Mouse (Mus musculus) liver, adult 10 weeks (tissue): ENCODE results near the gene Rhox7a. TPM values are rescaled to one million over a fixed set of nuclear protein-coding genes. Genes with fewer than 3 reads are reported as not detected.

Experiments
- polyA plus RNA-seq: library from polyadenylated mRNA; stranded (reverse); fragments of 350-450 nt; fragmentation: Illumina TruSeq; extraction: RNeasy Lipid Tissue Mini Kit (QIAGEN cat#74804); gene quantifications from one replicate; pipeline ENCODE4 v1.2.3, GENCODE M21; 2014; ENCODE audit warnings: low read depth, low replicate concordance

Gene Rhox7a
- not detected for polyA plus RNA-seq

DNA sequence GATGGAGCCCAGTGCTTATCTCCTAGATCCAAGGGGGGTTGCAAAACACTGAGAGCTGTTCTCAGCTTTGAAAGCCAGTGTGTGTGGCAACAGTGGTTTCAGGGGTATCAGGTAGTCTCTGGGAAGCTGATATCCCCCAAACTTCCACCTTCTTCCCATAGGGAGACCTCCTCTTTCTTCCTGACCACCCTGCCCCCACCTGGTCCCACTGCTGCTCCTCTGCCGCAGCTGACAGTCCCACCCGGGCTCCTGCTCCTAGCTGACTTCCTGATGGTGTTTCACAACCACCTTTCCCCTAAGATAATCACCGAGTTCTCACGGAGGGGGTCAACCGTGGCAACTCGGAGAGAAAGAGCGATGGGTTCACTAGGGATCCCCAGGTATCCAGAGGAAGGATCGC, at the start of gene Rhox7a:
Gene Rhox7a, plus strand, starts transcription at position 301 of the 400 bp plus-strand sequence.

GRCm38 (mm10) chrX:37826610-37827009, 4.9 kb upstream of the Rhox7a start, which contains the start of gene Rhox6:
Gene Rhox6, plus strand, starts transcription at chrX:37826910.

GRCm38 (mm10) chrX:37878844-37879243, 47.4 kb downstream of the Rhox7a start, which contains the start of gene Rhox8:
Gene Rhox8, minus strand, starts transcription at chrX:37878944.

Other genes with a start within 250 kb of the Rhox7a start
- gene Rhox4f, start 224.0 kb upstream of the Rhox7a start, polyA plus RNA-seq: not detected
- gene Rhox3g, start 203.1 kb upstream of the Rhox7a start, polyA plus RNA-seq: not detected
- gene Rhox2g, start 188.2 kb upstream of the Rhox7a start, polyA plus RNA-seq: not detected
- gene Rhox4g, start 180.4 kb upstream of the Rhox7a start, polyA plus RNA-seq: not detected
- gene Rhox3h, start 162.9 kb upstream of the Rhox7a start, polyA plus RNA-seq: not detected
- not detected for gene Rhox2h, start 158.4 kb upstream of the Rhox7a start, polyA plus RNA-seq
- gene Rhox5, start 26.8 kb upstream of the Rhox7a start, polyA plus RNA-seq: not detected
- not detected for gene Rhox6, start 4.8 kb upstream of the Rhox7a start, polyA plus RNA-seq
- not detected for gene Rhox8, start 47.3 kb downstream of the Rhox7a start, polyA plus RNA-seq
- gene Rhox7b, start 65.5 kb downstream of the Rhox7a start, polyA plus RNA-seq: not detected
- gene Rhox9, start 70.1 kb downstream of the Rhox7a start, polyA plus RNA-seq: not detected
- gene Btg1-ps1, start 187.1 kb downstream of the Rhox7a start, polyA plus RNA-seq: not detected
- gene Btg1-ps2, start 211.4 kb downstream of the Rhox7a start, polyA plus RNA-seq: not detected
- not detected for gene Rhox10, start 234.8 kb downstream of the Rhox7a start, polyA plus RNA-seq